Mouse (Mus musculus): Measurements from ENCODE around the gene G3bp1.

GRCm38 (mm10) chr11:55462149-55462548 lies 7.3 kb upstream of the G3bp1 start:
- TF ChIP-seq POLR2A (IDR thresholded peaks at IDR 0.05; ENCODE audit: low read depth, low read length) (no peak), CTCF (IDR thresholded peaks at IDR 0.05; ENCODE audit: borderline replicate concordance, insufficient read depth, low read length) (no peak)
